Mouse (Mus musculus): Measurements from ENCODE around the gene Bud23. TPM values are rescaled to one million over a fixed set of nuclear protein-coding genes. Genes with fewer than 3 reads are reported as not detected.
"Not testable (repeated sequence)": the region's sequence is repeated elsewhere in the genome, so short reads cannot be mapped to it uniquely, and the experiment has no call there.

Gene Bud23
- total RNA-seq, 4 experiments from 2014 or later = 25.7 to 36.4 (median 29.8) TPM

DNA sequence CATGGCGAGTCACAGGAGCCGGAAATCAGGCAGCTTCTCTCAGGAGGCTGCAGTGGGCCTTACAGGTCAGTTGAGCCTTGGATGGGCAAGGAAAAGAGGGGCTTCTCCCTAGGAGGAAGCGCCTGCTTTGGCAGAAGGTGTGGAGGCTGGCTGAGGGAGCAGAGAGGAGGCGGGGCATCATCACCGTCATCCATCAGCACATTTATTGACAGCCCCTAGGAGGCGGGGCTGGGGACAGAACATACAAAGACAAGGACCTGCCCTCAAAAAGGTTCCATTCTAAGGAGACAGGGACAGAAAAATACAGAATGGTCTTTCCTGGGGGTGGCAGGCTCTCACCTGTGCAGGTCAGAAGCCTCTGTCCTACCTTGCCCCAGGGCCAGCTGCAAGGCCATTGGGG is 8.0 kb upstream of the Bud23 start:
- DNase-seq (ENCODE audit: low spot score in 2 of 2) = no peak

DNA sequence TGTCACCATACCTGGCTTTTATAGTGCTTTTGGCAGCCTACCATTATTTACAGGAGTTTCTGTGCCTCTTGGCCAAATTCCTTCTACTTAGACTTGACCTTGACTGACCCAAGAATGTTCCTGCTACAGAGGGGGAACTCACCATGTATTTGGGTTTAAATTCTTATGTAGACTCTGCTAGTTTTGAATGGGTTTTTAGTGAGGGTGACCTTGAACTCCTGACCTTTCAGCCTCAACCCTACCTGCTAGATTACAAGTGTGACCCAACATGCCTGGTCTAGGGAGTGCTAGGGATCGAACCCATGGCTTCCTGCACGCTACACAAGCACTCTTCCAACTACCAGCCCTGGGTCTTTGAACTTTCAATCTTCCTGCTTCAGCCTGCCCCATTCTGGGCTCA is 7.3 kb upstream of the Bud23 start:
- no peak for DNase-seq (ENCODE audit: low spot score in 2 of 2)

DNA sequence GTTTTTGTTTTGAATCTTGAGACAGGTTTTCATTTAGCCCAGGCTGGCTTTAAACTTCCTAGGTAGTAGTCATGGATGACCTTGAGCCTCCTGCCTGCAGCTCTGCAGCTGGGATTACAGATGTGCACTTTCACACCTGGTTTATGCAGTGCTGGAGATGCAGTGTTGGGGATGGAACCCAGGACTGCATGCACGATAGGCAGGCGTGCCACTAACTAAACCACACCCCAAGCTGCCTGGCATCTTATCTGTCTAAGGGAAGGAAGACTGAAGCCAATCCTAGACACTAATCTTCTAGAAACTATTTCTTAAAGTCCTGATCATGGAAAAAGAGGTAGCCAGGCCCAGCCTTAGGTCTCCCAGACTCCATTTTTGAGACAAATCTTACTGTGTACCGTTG is 5.7 kb upstream of the Bud23 start:
- DNase-seq (ENCODE audit: low spot score in 2 of 2) = no peak

DNA sequence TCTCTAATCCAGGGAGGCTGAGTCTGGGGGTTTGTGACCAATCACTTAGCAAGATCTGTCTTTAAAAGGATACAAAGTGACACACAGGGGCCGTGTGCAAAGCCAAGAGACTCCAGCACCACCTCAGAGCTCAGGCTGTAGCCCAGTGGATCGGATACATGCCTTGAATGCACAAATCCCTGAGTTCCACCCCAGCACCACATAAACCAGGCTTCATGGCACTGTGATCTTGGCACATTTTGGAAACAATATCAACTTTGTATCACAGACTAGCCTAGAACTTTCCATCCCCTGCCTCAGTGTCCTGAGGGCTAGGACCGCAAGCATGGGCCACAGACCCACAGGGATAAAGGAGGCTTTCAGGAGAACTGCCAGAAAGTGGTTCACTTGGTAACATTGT is 1.2 kb upstream of the Bud23 start:
- no peak for DNase-seq (ENCODE audit: low spot score in 2 of 2)

DNA sequence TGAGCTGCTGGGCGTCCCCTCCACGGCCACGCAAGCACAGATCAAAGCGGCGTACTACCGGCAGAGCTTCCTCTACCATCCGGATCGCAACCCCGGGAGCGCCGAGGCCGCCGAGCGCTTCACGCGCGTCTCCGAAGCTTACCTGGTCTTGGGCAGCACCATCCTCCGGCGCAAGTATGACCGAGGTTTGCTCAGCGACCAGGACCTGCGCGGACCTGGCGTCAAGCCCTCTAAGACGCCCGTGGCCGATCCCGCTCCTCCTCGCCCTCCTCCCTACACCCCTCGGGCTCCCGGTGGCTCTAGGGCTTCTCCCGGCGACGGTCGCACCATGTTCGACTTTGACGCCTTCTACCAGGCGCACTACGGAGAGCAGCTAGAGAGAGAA is 385 bp downstream of the Bud23 start:
- DNase-seq (ENCODE audit: low spot score in 2 of 2) = no peak

DNA sequence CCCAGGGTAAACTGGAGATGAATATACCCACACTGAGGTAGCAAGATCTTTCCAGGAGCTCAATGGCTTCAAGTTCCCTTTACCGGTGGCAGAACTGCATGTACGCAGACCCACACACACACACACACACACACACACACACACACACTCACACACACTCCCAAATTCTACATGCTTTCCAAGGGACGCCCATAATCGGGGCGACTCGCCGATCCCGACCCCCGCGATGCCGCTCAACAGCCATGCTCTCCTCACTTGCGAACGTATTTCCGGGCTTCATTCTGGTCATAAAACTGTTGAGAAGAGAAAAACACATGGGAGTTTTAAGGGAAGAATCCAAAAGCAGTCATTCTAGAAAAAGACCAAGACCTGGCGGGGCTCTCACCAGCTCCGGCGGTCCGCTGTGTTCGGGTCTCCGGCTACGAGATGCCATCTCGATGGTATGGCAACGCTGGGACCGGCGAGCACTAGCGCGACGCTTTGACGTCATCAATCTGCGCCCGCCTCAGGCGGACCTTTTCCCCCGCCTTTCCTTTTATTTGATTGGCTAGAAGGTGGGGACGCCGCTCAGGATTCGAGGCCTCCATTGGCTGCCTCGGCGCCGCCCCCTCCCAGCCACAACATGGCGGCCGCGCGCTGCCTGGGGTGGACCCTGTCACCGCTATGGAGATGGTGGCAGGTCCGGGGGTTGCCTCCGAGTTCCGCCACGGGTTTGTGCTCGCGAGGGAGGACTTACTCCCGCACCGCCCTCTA is 954 bp downstream of the Bud23 start, which contains the start of gene Dnajc30:
TSS of gene Dnajc30 (plus strand) at position 574 of the 753 bp plus-strand sequence.
- peak; percentile 88 to 94 for DNase-seq (ENCODE audit: low spot score in 2 of 2)

DNA sequence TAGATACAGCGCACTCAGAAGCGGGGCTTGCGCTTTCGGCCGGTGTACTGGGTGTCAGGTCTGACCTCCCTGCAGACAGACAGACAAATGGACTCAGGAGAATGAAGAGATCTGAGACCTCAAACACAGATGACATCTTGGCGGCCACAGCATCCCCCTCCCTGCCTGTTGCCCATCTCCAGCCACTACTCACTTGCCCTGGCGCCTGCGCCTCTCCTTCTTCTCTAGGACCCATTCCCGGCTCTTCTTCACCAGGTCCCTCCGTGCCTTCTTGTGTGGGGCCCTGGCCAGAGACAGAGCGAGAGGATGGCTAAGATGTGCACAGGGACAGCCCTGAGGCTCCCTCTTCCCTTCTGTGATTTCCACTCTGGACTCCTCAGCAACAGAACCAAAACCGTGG is 11.4 kb downstream of the Bud23 start:
- no peak for DNase-seq (ENCODE audit: low spot score in 2 of 2)

DNA sequence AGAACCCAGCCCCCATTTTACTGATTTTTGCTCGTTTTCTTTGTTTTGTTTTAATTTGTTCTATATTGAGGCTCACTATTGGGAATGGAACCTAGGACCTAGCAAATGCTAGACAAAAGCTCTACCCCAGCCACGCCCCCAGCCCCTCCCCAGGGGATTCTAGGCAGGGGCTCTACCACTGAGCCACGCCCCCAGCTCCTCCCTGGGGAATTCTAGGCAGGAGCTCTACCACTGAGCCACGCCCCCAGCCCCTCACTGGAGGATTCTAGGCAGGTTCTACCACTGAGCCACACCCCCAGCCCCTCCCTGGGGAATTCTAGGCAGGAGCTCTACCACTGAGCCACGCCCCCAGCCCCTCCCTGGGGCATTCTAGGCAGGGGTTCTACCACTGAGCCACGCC is 15.5 kb downstream of the Bud23 start:
- DNase-seq (ENCODE audit: low spot score in 2 of 2) = not testable (repeated sequence)

DNA sequence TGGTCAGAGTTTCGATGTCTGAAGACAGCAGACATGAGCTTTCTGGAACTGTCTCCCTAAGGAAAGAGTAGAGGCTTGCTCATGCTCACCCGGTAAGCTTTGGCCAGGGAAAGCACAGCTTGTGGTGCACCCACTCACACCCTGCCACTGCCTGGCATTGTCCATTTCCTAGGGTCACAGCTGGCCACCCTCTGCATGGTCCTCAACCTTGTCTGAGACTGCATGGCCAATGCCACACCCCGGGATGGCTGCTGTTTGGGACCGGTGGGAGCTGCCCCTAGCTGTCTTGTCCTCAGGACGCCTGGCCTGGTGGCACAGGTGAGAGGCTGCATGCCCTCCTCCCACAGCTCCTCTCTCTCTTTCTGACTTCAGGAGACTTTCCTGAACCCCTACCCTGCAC is 16.2 kb downstream of the Bud23 start:
- DNase-seq (ENCODE audit: low spot score in 2 of 2) = no peak

DNA sequence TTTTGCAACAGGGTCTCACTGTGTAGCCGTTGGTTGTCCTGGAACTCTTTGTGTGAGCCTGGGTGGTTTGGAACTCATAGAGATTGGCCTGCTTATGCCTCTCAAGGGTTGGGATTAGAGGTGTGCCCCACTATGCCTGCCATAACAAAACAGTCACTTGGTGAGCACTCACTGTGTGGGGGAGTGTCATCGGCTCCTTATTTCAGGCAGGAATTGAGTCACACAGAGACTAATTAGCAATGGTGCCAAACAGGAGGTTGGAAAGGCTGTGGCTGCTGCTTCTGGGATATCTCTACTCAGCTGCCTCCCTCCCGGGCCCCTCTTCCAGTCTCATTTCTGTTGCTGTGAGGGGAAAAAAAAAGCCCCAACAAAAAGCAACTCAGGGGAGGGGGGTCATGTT is 20.2 kb downstream of the Bud23 start:
- no peak for DNase-seq (ENCODE audit: low spot score in 2 of 2)

DNA sequence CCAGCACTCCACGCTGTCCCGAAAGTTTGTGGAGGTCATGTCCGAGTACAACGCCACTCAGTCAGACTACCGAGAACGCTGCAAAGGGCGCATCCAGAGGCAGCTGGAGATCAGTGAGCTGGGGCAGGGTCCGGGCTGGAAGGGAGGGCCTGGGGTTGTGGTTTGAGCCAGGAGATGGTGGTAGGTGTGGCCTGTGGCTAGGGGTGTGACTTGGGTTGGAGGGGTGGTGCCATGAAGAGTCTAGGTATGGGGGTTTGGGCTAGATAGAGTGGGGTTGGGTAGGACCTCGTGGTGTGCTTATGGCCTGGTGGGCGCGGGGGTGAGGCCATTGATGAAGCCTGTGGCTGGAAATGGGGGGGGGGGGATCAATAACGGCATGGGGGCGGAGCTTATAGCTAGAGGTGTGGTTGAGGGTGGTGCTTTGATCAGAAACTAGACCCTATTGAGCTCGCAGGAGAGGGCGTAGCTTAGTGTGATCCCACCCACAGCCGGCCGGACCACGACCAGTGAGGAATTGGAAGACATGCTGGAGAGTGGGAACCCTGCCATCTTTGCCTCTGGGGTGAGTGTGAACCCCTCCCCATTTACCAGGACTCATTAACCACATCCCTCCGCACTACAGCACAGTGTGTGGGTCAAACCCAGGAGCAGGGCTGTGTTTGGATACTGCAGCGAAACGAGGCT is 22.5 kb downstream of the Bud23 start:
- no peak for DNase-seq (ENCODE audit: low spot score in 2 of 2)

DNA sequence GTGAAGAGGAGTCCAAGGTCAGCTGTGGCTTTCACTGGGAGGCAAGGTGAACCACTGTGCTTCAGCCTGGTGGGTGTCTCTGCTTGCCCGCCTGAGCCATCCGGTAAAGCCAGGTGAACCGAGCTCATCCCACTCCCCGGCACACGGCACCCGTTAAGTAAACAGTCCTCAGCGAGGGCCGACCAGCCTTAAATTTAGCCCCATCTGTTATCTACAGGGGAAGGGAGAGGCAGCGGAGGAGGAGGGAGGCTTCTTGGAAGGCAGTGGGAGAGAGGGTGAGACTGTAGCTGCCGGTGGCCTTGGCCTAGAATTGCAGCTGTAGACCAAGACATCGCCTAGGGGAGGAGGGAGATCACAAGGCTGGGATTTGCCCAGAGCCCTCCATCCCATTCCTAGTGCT is 24.0 kb downstream of the Bud23 start:
- DNase-seq (ENCODE audit: low spot score in 2 of 2) = no peak

DNA sequence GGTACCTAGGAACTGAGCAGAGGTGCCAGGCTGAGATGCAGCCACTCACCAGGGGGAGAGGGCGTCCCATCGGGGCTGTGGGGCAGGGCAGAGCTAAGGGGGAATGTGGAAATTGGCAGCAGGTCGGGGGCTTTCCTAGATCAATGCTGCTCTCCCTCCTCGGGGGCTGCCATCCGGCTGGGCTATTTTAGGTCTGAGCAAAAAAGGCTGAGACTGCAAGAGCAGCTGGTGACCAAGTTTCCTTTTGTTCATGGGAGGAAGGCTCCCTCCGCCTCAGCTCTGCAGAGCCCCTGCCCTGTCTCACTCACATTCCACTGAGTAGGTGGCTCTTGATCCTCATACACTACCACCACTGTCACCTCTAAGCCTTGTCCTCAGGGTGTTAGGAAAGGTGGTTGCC is 24.7 kb downstream of the Bud23 start:
- no peak for DNase-seq (ENCODE audit: low spot score in 2 of 2)

DNA sequence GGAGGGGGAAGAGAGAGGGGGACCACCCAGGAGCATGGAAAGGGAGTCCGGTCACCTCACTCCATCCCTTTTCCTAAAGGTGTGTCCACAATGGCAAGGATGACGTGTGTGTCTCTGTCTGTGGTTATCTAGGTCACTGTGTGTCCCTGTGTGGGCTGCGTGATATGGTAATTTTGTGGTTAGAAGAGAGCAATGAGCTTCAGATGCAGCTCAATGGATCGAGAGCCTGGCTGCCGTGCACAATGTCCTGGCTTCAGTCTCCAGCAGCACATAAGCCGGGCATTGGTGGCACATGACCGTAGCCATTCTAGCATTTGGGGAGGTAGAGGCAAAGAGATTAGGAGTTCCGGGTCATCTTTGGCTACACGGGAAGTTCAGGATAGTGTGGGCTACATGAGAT is 25.2 kb downstream of the Bud23 start:
- no peak for DNase-seq (ENCODE audit: low spot score in 2 of 2)

DNA sequence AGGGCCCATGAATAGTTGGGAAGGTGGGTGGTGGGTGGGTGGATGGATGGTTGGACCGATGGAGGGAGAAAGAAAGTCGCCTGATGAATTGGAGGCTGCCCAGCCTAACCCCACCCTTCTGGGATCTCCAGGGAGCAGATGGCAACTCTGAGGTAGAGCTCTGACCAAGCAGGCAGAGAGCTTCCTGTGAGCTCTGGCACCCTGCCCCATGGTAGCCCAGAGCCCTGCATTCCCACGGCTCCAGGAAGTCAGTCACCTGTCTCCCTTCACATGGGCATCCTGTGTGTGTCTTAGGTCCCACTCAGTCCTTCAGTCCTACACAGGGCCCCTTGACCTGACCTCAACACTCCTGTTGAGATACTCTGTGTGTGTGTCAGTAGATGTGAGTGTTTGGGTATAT is 26.8 kb downstream of the Bud23 start:
- no peak for DNase-seq (ENCODE audit: low spot score in 2 of 2)

DNA sequence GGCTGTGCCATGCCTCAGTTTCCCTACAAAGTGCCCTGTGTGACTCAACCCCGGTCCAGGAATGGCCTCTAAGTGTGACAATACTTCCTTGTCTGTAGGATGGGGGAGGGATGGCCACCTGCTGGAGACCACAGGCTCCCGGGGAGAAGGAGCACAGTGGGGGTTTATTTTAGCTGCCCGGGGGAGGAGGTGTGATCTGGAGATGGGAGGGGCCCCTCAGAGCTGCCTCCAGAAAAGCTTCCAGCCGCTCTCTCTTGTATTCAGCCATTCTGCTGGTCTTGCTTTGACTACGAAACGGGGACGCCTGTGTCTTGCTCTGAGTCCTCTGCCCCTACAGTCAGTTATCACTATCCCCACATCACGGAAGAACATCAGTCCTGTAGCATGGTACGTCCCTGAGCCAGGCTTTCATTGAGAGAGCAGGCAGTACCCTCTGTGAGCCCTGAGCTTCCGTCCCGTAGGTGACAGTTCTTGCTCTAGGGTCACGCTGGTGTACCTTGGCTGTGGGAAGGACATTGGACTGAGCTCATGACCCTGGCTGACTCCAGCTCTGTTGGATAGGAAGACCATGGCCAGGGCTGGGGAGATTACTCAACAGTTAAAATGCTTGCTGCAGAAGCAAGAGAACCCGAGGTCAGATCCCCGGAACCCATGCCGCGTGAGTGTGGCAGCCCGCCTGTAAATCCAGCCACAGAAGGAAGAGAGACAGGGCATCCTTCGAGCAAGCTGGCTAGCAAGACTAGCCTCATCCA is 29.0 kb downstream of the Bud23 start:
- no peak for DNase-seq (ENCODE audit: low spot score in 2 of 2)

DNA sequence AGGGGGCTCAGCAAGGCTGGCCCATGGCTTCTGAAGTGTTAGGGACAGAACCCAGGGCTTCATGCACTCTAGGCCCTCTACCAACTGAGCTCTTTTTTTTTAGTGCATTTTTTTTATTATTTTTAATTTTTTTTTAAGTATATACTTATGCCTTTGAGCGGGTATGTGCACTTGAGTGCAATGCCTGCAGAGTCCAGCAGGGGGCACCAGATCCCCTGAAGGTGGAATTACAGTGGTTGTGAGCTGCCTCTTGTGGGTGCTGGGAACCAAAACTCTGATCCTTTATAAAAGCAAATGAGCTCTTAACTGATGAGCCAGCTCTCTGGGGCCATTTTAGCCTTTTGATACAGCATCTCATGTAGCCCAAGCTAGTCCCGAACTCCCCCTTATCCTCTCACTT is 30.2 kb downstream of the Bud23 start:
- no peak for DNase-seq (ENCODE audit: low spot score in 2 of 2)

DNA sequence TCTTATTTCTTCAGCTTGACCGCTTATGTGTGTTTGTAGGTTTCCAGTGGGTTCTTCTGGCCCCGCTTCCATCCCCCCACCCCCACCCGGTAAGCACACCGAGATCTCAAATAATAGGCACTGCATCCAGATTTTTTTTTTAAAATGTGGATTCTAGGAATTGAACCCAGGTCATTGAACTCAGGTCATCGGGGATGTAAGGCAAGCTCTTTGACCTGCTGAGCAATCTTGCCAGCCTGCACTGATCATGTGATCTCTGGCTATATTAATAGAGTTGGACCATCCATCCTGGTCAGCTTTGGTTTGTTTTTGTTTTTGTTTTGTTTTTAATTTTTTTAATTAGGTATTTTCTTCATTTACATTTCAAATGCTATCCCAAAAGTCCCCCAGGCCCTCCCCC is 32.2 kb downstream of the Bud23 start:
- no peak for DNase-seq (ENCODE audit: low spot score in 2 of 2)

DNA sequence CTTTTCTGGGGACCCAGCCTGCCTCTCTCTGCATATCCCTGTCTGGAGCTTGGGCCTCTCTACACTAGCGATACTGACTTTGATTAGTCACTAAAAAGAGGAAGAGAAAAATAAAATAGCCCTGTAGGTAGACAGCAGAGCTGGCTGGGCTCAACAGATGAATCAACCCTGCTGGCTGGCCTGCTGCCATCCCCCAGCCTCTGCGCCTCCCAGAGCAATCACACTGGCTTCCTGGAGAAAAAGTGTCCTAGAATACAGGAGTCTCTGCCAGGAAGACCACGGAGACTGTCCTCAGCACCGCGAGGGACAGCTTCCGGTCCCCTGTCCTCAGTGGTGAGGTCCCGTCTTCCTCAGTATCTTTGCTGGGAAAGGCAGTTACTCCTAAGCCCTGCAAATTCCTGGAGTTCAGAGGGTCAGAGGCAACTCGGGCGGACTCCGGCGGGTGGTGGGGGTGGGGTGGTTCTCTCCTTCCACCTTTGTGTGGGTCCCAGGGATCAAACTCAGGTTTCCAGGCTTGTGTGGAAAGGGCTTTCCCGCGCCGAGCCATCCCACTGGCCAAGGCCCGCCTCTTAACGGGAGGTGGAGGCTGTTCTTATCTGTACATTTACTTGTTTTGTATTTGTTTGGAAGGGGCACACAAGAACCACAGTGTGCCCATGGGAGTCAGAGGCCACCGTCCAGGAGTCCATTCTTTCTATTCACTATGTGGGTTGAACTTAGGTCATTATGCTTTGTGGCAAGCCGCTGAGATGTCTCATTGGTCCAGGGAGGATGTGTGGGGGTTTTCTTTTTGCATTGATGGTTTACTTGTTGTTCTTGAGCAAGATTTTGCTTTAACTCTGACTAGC is 35.5 kb downstream of the Bud23 start:
- DNase-seq (ENCODE audit: low spot score in 2 of 2) = no peak

DNA sequence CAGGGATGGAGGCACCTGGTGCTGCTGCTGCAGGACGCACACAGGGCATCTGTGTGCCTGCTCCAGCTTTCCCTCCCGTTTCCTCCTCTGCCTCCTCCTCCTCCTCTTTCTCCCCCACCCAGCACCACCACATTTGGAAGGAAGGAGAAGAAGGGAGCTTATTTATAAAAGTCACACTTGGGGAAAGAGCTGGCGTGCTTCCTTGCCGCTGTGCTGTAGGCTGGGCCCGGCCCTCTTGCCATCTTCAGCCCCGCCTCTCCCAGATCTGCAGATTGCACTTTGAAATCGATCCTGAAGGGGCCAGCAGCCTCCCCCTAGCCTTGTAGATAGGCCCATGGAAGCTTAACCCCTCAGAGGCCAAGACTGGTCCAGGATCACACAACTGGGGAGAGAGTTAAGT is 38.9 kb downstream of the Bud23 start:
- DNase-seq (ENCODE audit: low spot score in 2 of 2) = no peak

DNA sequence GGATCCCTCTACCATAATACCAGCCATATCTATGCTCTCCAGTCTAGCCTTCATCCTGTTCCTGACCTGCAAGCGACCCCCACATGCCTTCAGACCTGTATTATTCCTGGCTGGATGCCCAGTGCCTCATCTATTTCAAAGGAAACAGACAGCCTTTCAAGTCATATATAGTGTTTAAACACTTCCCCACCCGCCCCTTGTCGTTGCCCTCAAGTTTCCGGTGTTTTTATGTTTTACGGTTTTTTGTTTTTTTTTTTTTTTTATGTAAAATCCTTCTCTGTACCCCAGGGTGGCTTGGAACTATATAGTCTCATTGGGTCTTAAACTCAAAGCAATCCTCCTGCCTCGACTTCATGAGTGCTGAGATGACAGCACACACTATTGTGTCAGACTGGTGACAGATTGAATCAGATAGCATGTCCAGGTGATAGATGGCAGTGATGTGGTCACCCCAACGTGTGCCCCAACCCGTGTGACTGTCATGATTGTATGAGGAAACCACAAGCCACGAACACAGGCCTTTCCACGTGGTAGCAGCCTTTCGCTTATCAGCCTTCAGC is 40.0 kb downstream of the Bud23 start:
- no peak for DNase-seq (ENCODE audit: low spot score in 2 of 2)

Measured in gastrocnemius, adult 8-10 months (tissue).